Mouse (Mus musculus) cortical plate, adult 2 months (tissue): ENCODE measurements around the gene Gm10837.

Experiments
- CTCF ChIP-seq: fragments of 200-500 bp; IDR thresholded peaks from 2 replicates; pipeline ENCODE4 v1.5.1; 2011; ENCODE audit warnings: mild to moderate bottlenecking, control low read depth, low read length; ENCODE audit not compliant: insufficient read depth; ENCODE audit errors: extremely low read depth
- POLR2A ChIP-seq: fragments of 200-500 bp; IDR thresholded peaks from 2 replicates; pipeline ENCODE4 v1.6.1; 2011; ENCODE audit warnings: mild to moderate bottlenecking, low read length, control low read depth; ENCODE audit not compliant: insufficient read depth; ENCODE audit errors: extremely low read depth

DNA sequence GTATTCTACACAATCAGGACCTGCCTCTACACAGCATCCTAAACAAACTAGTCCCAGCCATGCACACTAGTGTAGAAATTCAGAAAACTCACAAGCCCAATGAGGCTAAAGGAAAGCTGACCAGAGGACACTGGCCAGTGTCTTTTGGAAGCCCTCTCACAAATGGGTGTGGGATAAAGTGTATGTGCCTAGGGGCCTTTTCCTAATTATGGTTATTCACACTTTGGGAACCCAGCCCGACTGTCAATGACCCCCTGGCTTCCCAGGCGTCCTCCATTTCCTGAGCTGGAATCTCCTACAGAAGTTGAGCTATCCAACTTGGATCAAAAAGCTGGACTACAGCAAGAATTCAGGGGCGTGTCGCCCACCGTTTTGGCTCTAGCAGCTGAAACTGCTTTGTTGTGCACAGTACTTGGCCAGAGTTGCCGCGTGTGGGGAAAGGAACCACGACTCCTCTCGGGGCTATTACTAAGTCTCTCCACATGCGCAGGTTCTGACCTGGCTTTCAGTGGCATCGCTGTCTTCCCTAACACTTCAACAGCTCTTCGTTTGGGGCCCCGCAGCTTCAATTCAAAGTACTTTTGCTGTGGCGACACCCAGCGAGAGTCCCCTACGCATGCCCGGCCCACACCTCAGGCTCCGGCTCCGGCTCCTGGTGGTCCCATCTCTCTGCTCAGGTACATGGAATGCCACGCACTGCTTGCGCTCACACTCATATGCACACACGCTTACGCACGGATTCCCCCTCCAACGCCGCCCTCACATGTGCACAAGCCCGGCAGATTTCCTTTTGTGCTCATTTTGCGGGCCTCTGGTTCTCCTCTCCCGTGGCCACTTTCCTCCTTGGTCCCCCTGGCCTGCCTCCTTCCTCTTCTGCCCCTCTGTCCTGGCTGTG is 40.5 kb upstream of the Gm10837 start:
- TF ChIP-seq CTCF (no peak), POLR2A (no peak)
